Mouse (Mus musculus): Measurements from ENCODE around the gene Tlx2.

GRCm38 (mm10) chr6:83116373-83117164 is 46.5 kb upstream of the Tlx2 start:
- no peak for TF ChIP-seq CTCF (IDR thresholded peaks at IDR 0.05; ENCODE audit: borderline replicate concordance, insufficient read depth, low read depth, low read length)
- no peak for TF ChIP-seq POLR2A (IDR thresholded peaks at IDR 0.05; ENCODE audit: borderline replicate concordance, insufficient read depth, low read length)
